Mouse (Mus musculus) hindbrain, postnatal 0 days (tissue): ENCODE measurements around the gene 6430550D23Rik. TPM values are rescaled to one million over a fixed set of nuclear protein-coding genes. Genes with fewer than 3 reads are reported as not detected.

Source experiments
- ATAC-seq: fragments of 200-750 bp; cut with Nextera tagmentation; 2 replicates; pipeline ENCODE4 v1.8.0; 2017; ENCODE audit warnings: mild to moderate bottlenecking, moderate TSS enrichment, moderate library complexity
- DNase-seq: peaks from one replicate; pipeline ENCODE4 v3.0.0-alpha.2; 2015; ENCODE audit warnings: low spot score
- H3K27ac ChIP-seq: fragments of 300-500 bp; sonication (generic); 2 replicates; pipeline ENCODE4 v1.5.1; 2014; ENCODE audit warnings: mild to moderate bottlenecking
- H3K27me3 ChIP-seq: fragments of 300-500 bp; sonication (generic); 2 replicates; pipeline ENCODE4 v1.6.1; 2014; ENCODE audit warnings: low read length, mixed read lengths; ENCODE audit not compliant: insufficient read depth
- H3K36me3 ChIP-seq: fragments of 300-500 bp; sonication (generic); 2 replicates; pipeline ENCODE4 v1.6.1; 2014; ENCODE audit warnings: low read length, mixed read lengths; ENCODE audit not compliant: insufficient read depth
- H3K4me1 ChIP-seq: fragments of 300-500 bp; sonication (generic); 2 replicates; pipeline ENCODE4 v1.6.1; 2014; ENCODE audit warnings: antibody characterized with exemption, low read length, mixed read lengths; ENCODE audit not compliant: insufficient read depth
- H3K4me2 ChIP-seq: fragments of 300-500 bp; sonication (generic); 2 replicates; pipeline ENCODE4 v1.6.1; 2014; ENCODE audit warnings: low read depth, mild to moderate bottlenecking, low read length, moderate library complexity, mixed read lengths
- H3K4me3 ChIP-seq: fragments of 300-500 bp; sonication (generic); 2 replicates; pipeline ENCODE4 v1.5.1; 2014; ENCODE audit warnings: low read length
- H3K9ac ChIP-seq: fragments of 300-500 bp; sonication (generic); replicated peaks from 2 replicates; pipeline ENCODE4 v1.6.1; 2014; ENCODE audit warnings: mild to moderate bottlenecking, low read length, moderate library complexity, mixed read lengths
- H3K9me3 ChIP-seq: fragments of 300-500 bp; sonication (generic); 2 replicates; pipeline ENCODE4 v1.6.1; 2016; ENCODE audit warnings: low read length, mixed read lengths
- CTCF ChIP-seq: IDR thresholded peaks from 2 replicates; pipeline ENCODE4 v1.5.1; 2016; ENCODE audit warnings: antibody characterized with exemption, control low read depth, low read depth
- WGBS: fragments of 180-500 bp; shearing (Covaris S2); extraction: QIAGEN DNeasy Blood & Tissue Kit; methylation state at CpG from one replicate; pipeline ENCODE4 v1.1.7; 2014; 5-methylcytosine and 5-hydroxymethylcytosine counted together
- polyA plus RNA-seq: library from polyadenylated mRNA; unstranded; fragments of >200 nt; fragmentation: Nextera tagmentation; extraction: Ambion mirVana; gene quantifications from 2 replicates; pipeline ENCODE4 v1.2.1, GENCODE M21; 2015
- total RNA-seq: library from RNA; depleted of rRNA; stranded (reverse); fragments of >200 nt; gene quantifications from 2 replicates; pipeline ENCODE4 v1.2.3, GENCODE M21; 2014

Gene 6430550D23Rik
- total and polyA plus RNA-seq, 2 experiments from 2014 or later, result 1.3 to 1.4 TPM

GRCm38 (mm10) chr2:155985776-155986175, 22.0 kb downstream of the 6430550D23Rik start:
- WGBS, result 92% methylated on average over 7 of the region's 7 CpGs
- ATAC-seq, result no peak

GRCm38 (mm10) chr2:155979328-155979991, 28.3 kb downstream of the 6430550D23Rik start:
- Histone ChIP-seq H3K4me3 (no peak overlapping the region), H3K9ac (no peak overlapping the region), H3K4me1 (no peaks in the 10 kb centered on the region), H3K9me3 (no peaks in the 10 kb centered on the region), H3K36me3 (peaks cover 77% of the 10 kb centered on the region), H3K27ac (no peak overlapping the region), H3K27me3 (no peaks in the 10 kb centered on the region), H3K4me2 (no peak overlapping the region)
- WGBS, result 93% methylated on average over 5 of the region's 5 CpGs
- TF ChIP-seq CTCF, result no peak
- DNase-seq, result no peak
- no peak for ATAC-seq

More at GRCm38 (mm10) chr2:155985776-155986175, 22.0 kb downstream of the 6430550D23Rik start:
- Histone ChIP-seq H3K4me1 (no peaks in the 10 kb centered on the region), H3K27me3 (no peaks in the 10 kb centered on the region), H3K4me3 (no peak overlapping the region), H3K27ac (no peak overlapping the region), H3K36me3 (peaks cover 86% of the 10 kb centered on the region), H3K9ac (no peak overlapping the region), H3K4me2 (no peak overlapping the region), H3K9me3 (no peaks in the 10 kb centered on the region)
- DNase-seq, result no peak
- no peak for TF ChIP-seq CTCF

- no peaks in the 10 kb centered on the region for H3K27me3 ChIP-seq
- no peaks in the 10 kb centered on the region for H3K9me3 ChIP-seq
- no peak overlapping the region for H3K9ac ChIP-seq
- 83% methylated on average over 14 of the region's 14 CpGs for WGBS
- H3K4me1 ChIP-seq, result no peaks in the 10 kb centered on the region
- H3K4me3 ChIP-seq, result no peak overlapping the region
- no peak overlapping the region for H3K27ac ChIP-seq
- no peak for ATAC-seq
- peak; percentile 25 for DNase-seq
- no peak overlapping the region for H3K4me2 ChIP-seq
- H3K36me3 ChIP-seq, result peaks cover 70% of the 10 kb centered on the region
- TF ChIP-seq CTCF, result peak; percentile 30; the same call in 1 of the 2 replicates
Observed at GRCm38 (mm10) chr2:155974087-155974731, 33.6 kb downstream of the 6430550D23Rik start.

GRCm38 (mm10) chr2:155973348-155973747, 34.4 kb downstream of the 6430550D23Rik start:
- TF ChIP-seq CTCF, result no peak
- DNase-seq (no peak), ATAC-seq (no peak)
- no peak overlapping the region for H3K4me3 ChIP-seq
- H3K27ac ChIP-seq, result no peak overlapping the region
- no peaks in the 10 kb centered on the region for H3K27me3 ChIP-seq
- H3K4me2 ChIP-seq, result no peak overlapping the region
- no peaks in the 10 kb centered on the region for H3K9me3 ChIP-seq
- no peak overlapping the region for H3K9ac ChIP-seq
- 93% methylated on average over 6 of the region's 6 CpGs for WGBS
- H3K4me1 ChIP-seq, result no peaks in the 10 kb centered on the region
- H3K36me3 ChIP-seq, result peaks cover 71% of the 10 kb centered on the region

- H3K9ac ChIP-seq, result no peak overlapping the region
- peak; percentile 76 for TF ChIP-seq CTCF
- H3K36me3 ChIP-seq, result peaks cover 47% of the 10 kb centered on the region; the same call in 1 of the 2 replicates
- H3K4me1 ChIP-seq, result no peaks in the 10 kb centered on the region
- peak overlapping the region; percentile 26; the same call in 1 of the 2 replicates for H3K27ac ChIP-seq
- DNase-seq (peak; percentile 81), ATAC-seq (peak; percentile 71; the same call in 1 of the 2 replicates)
- H3K9me3 ChIP-seq, result no peaks in the 10 kb centered on the region
- H3K4me3 ChIP-seq, result no peak overlapping the region
- H3K27me3 ChIP-seq, result no peaks in the 10 kb centered on the region
- WGBS, result 26% methylated on average over 1 of the region's 1 CpGs
- no peak overlapping the region for H3K4me2 ChIP-seq
Observed at GRCm38 (mm10) chr2:155962991-155963390, 44.8 kb downstream of the 6430550D23Rik start.

- ATAC-seq (0 out of 2 replicates have a peak, but pooled peaks have one; percentile 24), DNase-seq (peak; percentile 11)
- WGBS, result 62% methylated on average over 10 of the region's 10 CpGs
- no peak overlapping the region for H3K4me2 ChIP-seq
- no peak overlapping the region for H3K4me3 ChIP-seq
- H3K36me3 ChIP-seq, result peaks cover 35% of the 10 kb centered on the region; the same call in 1 of the 2 replicates
- no peak overlapping the region for H3K27ac ChIP-seq
- no peak overlapping the region for H3K9ac ChIP-seq
- no peaks in the 10 kb centered on the region for H3K9me3 ChIP-seq
- H3K4me1 ChIP-seq, result peaks cover 7% of the 10 kb centered on the region; the same call in 1 of the 2 replicates
- H3K27me3 ChIP-seq, result no peaks in the 10 kb centered on the region
- no peak for TF ChIP-seq CTCF
Observed at GRCm38 (mm10) chr2:155961862-155962261, 45.9 kb downstream of the 6430550D23Rik start.
